Mouse (Mus musculus) WW6 (cell line): ENCODE data around the gene Cr2.
A peak's percentile ranks its signal among the peaks of the same experiment; 100 is the strongest.
"Not testable (repeated sequence)": the region's sequence is repeated elsewhere in the genome, so short reads cannot be mapped to it uniquely, and the experiment has no call there.

ENCODE experiments used
- DNase-seq: peaks from one replicate; pipeline ENCODE4 v3.0.0-alpha.2; 2013; ENCODE audit warnings: low read depth, low spot score

Gene Cr2

DNA sequence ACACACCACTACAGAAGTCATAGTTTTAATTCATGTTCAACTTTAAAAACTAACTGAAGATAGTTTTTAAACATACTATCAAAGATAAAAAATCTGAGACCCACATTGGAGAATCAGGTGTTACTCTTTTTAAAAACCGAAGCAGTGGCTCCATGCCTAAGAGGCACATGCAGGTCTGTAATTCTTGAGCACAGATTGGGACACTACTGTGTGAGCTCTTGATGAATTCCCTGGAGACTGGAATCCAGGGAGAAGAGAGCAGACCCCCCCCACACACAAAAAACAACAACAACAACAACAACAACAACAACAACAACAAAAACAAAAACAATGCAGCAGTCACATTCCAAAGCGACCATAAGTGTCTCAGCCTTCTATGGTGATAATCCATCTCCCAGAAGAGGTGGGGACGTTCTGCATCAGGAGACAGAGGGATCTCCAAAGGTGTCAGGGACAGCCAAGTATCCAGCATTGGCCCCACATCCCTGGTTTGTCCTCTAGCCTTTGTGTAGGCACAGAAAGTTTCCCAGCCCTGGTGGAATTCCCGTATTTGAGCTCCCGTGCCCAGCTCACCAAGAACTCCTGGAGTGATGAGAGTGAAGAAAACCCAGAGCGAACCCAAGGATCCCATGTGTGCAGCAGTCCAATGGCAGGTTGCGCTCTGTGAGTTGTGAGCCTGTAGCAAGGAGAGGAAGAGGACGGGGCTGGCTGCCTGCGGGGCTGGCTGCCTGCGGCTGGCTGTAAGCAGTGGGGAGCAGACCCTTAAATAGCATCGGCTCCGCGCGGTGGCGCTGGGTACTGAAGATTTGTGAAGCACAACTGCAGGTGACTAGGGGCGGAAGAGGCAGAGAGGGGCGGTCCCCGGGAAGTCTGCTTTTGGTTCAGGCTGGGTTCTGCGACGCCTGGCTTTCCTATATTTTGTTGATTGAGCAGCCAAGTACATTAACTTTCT, at the start of gene Cr2:
TSS of gene Cr2 (minus strand) at position 737 of the 952 bp plus-strand sequence.
- peak; percentile 80 for DNase-seq

DNA sequence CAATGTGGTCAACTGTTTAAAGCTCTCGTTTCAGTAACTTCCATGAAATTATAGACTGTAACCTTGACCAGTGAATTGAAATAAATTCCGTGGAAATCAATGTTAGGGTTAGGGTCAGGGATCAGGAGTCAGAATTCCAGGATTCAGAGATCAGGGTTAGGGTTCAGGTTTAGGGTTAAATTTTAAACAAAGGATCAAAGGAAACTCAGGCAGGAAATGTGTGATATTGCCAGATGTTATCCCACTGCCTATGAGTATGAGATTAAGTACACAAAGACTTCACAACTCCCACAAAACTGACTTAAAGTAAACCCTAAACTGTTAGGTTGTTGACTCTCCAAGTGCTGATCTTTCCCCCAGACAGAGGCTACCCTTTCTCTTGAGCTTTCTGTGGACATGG, 45.3 kb upstream of the Cr2 start:
- DNase-seq, result no peak

DNA sequence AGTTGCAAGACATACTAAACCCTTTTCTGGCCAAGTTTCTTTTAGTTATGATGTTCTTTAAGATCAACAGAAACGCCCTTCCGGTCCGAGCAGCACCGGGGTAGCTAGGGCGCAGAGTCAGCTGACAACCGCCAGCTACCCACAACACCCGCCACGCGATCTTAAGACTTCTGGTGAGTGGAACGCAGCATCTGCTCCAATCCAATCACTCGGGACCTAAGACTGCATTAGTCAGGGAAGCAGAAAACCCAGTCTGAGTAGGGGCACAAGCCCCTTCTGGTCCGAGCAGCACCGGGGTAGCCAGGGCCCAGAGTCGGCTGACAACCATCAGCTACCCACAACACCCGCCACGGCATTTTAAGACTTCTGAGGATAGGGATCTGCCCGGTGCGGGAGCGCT, 36.3 kb upstream of the Cr2 start:
- DNase-seq, result not testable (repeated sequence)

DNA sequence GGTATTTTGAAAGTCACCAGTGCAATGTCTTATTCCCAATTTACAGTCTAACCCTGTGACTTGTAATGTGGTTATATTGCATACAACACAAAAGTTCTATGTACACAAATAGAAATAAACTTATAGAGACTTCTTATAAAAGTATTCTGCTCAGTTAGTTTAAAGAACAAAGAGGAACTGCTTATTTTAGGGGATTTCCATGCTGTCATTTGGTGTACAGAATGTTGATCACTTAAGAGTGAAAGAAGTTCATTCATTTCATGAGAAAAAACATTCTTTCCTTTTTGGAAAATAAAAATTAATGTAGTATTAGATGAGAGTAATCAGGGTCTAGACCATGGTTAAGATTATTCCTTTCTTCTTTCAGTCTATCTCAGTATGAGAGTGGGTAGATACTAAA, 8.2 kb upstream of the Cr2 start:
- no peak for DNase-seq

DNA sequence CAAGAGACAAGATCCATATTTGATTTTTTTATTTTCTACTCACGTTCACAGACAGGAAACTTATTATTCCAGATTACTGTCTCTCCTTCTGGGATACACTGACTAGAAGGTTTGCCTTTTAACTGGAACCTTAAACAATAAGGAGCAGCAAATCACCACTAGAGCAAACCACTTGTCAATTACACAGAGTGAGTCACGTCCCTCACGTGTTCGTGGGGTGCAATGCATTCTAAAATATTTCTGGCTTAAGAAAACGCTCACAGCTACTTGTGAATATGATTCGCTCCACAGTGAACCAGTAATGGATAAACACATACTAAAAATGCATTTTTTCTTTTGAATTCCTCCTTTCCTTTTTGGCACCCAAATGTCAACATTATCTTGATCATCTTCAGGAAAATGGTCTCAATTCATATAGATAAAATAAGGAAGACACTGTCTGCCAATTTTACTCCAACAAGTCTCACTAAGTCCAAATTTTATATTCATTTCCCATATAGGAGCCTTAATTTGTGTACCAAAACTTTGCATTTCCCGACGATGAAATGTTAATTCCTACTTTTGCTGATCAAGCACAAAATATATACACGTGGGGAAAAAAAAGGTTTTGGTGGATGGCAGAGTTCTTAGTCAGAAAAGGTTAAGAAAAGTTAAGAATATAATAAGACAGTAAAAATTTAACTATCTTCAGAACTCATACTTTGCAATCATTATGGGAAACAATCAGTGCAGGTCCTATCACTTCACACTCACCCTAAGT, 11.3 kb downstream of the Cr2 start:
- DNase-seq, result no peak

DNA sequence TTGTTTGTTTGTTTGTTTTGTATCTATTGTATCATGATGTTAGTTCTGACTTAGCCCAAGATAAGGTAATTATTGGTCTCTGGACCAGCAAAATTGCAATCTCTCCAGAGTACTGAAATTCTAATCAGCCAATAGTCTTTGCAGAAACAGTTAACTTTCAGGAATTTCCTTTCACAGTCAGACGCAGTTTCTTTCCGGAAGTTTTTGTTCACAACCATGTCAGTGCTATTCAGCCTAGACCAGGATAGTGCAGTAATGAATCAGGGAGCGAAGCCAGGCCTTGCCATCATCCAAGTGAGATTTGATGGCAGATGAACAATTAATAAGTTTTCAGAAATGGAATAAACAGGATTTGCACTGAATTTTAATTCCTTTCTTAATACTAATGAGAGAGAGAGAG, 44.4 kb downstream of the Cr2 start:
- DNase-seq, result no peak

DNA sequence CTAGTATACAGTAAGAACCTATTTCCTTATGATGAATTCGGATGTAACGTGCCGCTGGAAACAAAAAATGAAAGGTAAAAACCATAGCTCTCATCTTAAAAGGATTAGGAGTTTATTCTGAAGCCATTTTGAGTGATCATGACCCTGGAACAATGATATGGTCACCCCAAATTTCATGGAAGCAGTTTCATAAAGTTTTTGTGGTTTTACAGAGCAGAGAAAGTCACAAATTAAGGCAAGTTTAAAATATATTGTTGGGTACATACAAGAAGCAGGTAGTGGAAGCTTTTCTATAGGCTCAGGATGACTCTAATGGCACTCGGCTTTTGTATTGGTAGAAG, 44.9 kb downstream of the Cr2 start:
- no peak for DNase-seq

DNA sequence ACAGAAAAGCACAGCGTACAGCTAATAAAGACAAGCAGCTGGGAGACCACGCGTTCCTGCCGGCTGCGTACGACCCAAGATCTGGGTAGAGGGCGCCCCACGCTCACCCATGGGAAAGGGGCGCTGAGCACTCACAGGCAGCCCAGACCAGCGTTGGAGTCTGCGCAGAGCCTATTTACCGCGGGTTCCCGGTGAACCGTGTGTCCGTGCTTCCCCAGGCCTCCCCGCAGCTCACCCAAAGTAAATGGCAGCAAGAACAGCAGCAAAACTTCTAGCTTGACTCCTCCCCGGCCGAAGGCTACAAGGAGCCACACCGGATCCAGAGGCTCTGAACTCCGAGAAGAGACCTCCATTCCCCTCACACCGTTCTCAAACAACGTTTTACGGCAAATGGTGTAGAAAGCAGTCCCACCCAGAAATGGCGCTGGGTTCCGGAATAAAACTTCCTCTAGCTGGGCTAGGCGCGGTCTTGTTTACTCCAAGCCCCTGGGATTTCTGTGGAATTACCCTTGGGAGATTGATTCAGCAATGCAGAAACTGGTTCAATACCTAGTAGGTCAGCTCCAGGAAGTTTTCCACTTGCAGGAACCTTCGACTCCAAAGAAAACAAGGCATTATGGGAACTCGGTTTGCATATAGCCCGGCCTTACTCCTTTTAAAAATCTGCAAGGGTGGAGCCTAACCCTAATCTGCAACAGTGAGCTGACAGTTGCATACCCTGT, 45.4 kb downstream of the Cr2 start, which contains the start of gene Cr1l:
TSS of gene Cr1l (minus strand) at position 634 of the 722 bp plus-strand sequence.
- peak; percentile 59 for DNase-seq

DNA sequence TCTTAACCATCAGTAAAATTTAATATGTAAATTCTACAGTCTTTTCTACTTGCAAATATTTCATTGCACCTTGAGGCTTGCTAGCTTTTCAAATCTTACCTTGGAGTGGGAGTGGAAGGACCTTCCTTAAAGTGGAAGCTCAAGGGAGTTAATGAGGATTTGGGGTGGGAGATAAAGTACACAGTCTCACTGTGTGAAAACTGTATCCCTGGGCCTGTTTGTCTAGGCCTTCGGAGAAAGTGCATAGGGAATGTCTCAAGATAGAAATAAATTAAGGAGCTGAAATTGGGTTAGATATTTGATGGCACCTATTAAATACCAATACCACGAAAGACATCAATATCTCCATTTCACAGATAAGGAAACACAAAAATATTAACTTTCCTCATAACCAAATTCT, 46.0 kb downstream of the Cr2 start:
- no peak for DNase-seq

DNA sequence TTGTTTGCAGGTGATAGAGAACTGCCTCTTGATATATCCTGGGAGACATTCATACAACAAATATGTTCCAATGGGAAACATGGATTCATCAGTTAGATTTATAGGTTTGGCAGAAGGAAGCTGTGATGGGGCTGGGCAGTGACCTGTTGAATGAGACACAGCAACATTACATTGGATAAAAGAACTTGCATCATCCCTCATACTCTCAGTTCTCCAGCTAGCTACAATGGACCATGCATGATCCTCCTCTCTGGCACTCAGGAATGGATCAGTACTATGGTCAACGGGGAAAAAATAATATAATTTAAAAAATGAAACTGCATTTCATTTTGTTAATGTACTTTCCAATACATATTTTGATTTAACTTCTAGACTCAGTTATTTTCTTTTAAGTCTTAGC, 46.6 kb downstream of the Cr2 start:
- DNase-seq, result no peak

DNA sequence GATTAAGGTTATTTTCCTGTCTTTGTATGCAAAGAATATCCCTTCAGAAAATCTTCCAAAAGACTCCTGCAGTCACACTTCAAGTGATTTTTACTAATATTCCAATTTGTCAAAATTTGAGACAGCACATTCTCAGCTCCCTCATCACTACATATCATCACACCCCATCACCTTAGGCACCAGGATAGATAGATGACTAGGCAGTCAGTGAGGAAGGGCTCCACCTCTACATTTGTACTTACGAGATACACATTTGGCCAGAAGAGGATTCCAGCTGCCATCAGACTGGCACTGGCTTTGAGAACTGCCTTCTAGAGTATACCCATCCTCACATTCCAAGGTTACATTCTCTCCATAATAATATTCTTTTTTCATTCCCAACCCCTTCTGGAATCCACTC, 62.1 kb downstream of the Cr2 start:
- no peak for DNase-seq

DNA sequence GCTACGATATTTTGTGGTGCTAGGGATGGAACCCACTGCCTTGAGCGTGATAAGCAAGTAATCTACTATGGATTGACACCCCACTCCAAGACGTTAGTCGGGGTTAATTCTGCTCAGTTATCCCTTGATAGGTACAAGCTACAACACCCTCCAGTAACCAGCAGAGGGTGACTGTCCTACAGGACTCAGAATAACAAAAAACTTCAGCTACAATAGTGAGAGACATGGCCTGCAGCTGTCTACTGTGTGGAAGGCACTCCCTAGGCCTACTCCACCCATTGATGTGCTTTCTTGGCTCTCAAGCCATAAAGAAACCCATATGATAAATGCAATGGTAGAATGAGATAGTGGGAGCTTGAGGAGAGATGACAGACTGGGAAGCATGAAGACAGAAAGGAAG, 62.9 kb downstream of the Cr2 start:
- no peak for DNase-seq

DNA sequence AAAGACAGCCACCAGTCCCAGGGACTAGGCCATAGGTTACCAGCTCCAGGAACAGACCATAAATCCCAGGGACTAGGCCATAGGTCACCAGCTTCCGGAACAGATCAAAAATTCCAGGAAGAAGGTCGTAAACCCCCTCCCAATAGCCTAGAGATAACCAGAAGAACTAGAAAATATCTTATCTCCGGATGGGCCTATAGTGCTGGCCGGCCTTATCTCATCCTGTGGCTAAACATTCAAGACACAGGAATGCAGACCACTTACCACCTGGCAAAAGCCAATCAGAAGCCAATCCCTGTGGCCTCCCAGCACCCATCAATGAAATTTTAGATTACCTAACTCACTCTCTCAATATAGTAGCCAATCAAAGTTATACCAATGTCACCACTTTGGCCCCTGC, 75.8 kb downstream of the Cr2 start:
- DNase-seq, result no peak

DNA sequence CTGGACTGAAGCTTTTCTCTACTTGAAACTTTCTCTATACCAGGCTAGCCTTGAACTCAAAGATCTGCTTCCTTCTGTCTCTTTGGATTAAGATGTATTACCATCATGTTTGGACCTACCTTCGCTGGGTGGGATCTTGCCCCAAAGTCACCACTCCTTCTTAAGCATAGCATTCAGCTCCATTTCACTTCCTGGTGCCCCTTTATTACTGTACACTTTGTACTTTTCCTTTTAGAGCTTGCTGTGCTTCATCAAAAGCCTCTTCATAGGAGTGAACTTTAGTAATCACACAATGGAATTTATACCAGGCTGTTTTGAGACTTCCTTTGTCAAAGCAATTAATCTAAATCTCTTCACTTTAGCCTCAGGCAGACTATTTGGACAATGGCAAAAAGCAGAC, 78.5 kb downstream of the Cr2 start:
- DNase-seq, result no peak

DNA sequence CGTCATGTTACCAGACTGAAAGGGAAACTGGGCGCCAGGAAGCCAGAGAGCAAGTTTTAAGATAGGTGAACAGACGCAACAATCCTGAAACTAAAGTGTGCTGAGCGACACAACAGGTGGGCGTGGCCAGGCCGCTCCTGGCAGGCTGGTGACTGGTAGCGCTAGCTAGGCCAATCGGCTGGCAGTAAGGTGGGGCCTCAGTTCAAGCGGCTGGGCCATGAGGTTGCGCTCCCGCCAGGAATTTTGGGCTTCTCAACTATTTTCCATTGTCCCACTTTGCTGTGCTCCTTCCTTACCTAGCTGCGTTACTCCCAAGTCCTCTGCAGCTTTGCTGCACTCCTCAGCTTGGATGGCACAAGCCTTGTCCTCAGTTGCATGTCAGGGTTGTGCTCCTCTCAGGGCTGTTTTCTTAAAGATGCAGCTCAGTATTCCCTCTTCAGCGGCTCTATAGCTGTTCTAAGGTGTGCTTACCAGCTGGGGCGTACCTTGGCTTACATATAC, 84.2 kb downstream of the Cr2 start, which contains the start of gene Cd46:
TSS of gene Cd46 (minus strand) at position 30 of the 501 bp plus-strand sequence.
- DNase-seq, result peak; percentile 49

DNA sequence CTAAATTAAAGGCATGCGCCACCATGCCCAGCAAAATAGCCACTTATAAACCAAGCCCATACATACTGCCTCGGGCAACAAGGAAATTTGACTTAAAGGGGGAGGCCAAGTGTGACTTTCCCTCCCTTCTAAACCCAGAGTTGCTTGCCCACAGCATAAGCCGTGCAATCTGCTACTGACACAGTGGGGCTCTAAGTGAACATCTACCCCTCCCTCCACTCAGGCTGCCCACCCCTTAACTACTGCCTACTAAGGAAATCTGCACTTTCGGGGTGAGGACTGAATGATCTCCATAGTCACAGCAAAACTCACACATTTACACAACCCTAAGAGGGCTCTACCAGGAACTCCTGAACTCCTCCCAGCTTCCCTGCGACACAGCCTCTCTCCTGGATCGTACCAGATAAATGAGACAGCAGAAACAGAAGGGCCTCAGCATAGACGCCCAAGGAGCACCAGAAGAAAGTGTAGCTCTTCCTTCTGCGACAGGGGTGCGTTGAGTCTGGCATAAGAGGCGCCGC, 84.8 kb downstream of the Cr2 start:
- no peak for DNase-seq
